Mouse (Mus musculus): ENCODE measurements around the gene Gm42791. TPM values are rescaled to one million over a fixed set of nuclear protein-coding genes. Genes with fewer than 3 reads are reported as not detected.

Gm42791 gene
- polyA plus RNA-seq, 1 experiment, result not detected

GRCm38 (mm10) chr5:149009111-149009510 lies 14.2 kb upstream of the Gm42791 start:
- Histone ChIP-seq H3K4me3 (ENCODE audit: low read depth, low read length) (no peak overlapping the region), H3K27me3 (ENCODE audit: control insufficient read depth, insufficient read depth, low read length) (no peaks in the 10 kb centered on the region), H3K36me3 (ENCODE audit: control insufficient read depth, insufficient read depth, low read length) (no peaks in the 10 kb centered on the region), H3K4me1 (ENCODE audit: control insufficient read depth, insufficient read depth, insufficient read length, low read length) (peaks cover 4% of the 10 kb centered on the region; the same call in 1 of the 2 replicates), H3K27ac (ENCODE audit: insufficient read depth, low read depth, low read length) (no peak overlapping the region)
- TF ChIP-seq POLR2A (IDR thresholded peaks at IDR 0.05; ENCODE audit: low read depth, low read length) (no peak), CTCF (IDR thresholded peaks at IDR 0.05; ENCODE audit: extremely low read depth, insufficient read length, insufficient replicate concordance, low read depth, low read length) (no peak)
- 70% methylated on average over 3 of the region's 3 CpGs for WGBS

- Histone ChIP-seq H3K27me3 (ENCODE audit: control insufficient read depth, insufficient read depth, low read length) (no peaks in the 10 kb centered on the region), H3K27ac (ENCODE audit: insufficient read depth, low read depth, low read length) (0 out of 2 replicates have a peak overlapping the region, but pooled peaks have one; percentile 8), H3K4me1 (ENCODE audit: control insufficient read depth, insufficient read depth, insufficient read length, low read length) (peaks cover 4% of the 10 kb centered on the region; the same call in 1 of the 2 replicates), H3K4me3 (ENCODE audit: low read depth, low read length) (no peak overlapping the region), H3K36me3 (ENCODE audit: control insufficient read depth, insufficient read depth, low read length) (no peaks in the 10 kb centered on the region)
- 15% methylated on average over 5 of the region's 5 CpGs for WGBS
- no peak for TF ChIP-seq CTCF (IDR thresholded peaks at IDR 0.05; ENCODE audit: extremely low read depth, insufficient read length, insufficient replicate concordance, low read depth, low read length)
- TF ChIP-seq POLR2A (IDR thresholded peaks at IDR 0.05; ENCODE audit: low read depth, low read length), result no peak
Observed at GRCm38 (mm10) chr5:149007295-149007646, 12.3 kb upstream of the Gm42791 start.

GRCm38 (mm10) chr5:149006362-149007294 lies 11.7 kb upstream of the Gm42791 start:
- Histone ChIP-seq H3K27me3 (ENCODE audit: control insufficient read depth, insufficient read depth, low read length) (no peaks in the 10 kb centered on the region), H3K4me1 (ENCODE audit: control insufficient read depth, insufficient read depth, insufficient read length, low read length) (peaks cover 4% of the 10 kb centered on the region; the same call in 1 of the 2 replicates), H3K4me3 (ENCODE audit: low read depth, low read length) (peak overlapping the region; percentile 42), H3K36me3 (ENCODE audit: control insufficient read depth, insufficient read depth, low read length) (no peaks in the 10 kb centered on the region), H3K27ac (ENCODE audit: insufficient read depth, low read depth, low read length) (peak overlapping the region; percentile 18; the same call in 1 of the 2 replicates)
- TF ChIP-seq CTCF (IDR thresholded peaks at IDR 0.05; ENCODE audit: extremely low read depth, insufficient read length, insufficient replicate concordance, low read depth, low read length) (peak; percentile 96), POLR2A (IDR thresholded peaks at IDR 0.05; ENCODE audit: low read depth, low read length) (no peak)
- WGBS, result 8% methylated on average over 26 of the region's 26 CpGs

GRCm38 (mm10) chr5:149005701-149006361 lies 10.9 kb upstream of the Gm42791 start:
- Histone ChIP-seq H3K4me3 (ENCODE audit: low read depth, low read length) (peak overlapping the region; percentile 7; the same call in 1 of the 2 replicates), H3K36me3 (ENCODE audit: control insufficient read depth, insufficient read depth, low read length) (no peaks in the 10 kb centered on the region), H3K27ac (ENCODE audit: insufficient read depth, low read depth, low read length) (no peak overlapping the region), H3K4me1 (ENCODE audit: control insufficient read depth, insufficient read depth, insufficient read length, low read length) (peaks cover 4% of the 10 kb centered on the region; the same call in 1 of the 2 replicates), H3K27me3 (ENCODE audit: control insufficient read depth, insufficient read depth, low read length) (no peaks in the 10 kb centered on the region)
- 41% methylated on average over 9 of the region's 9 CpGs for WGBS
- TF ChIP-seq POLR2A (IDR thresholded peaks at IDR 0.05; ENCODE audit: low read depth, low read length) (no peak), CTCF (IDR thresholded peaks at IDR 0.05; ENCODE audit: extremely low read depth, insufficient read length, insufficient replicate concordance, low read depth, low read length) (no peak)

GRCm38 (mm10) chr5:149005083-149005482 lies 10.1 kb upstream of the Gm42791 start:
- no peaks in the 10 kb centered on the region for H3K36me3 ChIP-seq (ENCODE audit: control insufficient read depth, insufficient read depth, low read length)
- TF ChIP-seq CTCF (IDR thresholded peaks at IDR 0.05; ENCODE audit: extremely low read depth, insufficient read length, insufficient replicate concordance, low read depth, low read length) (no peak), POLR2A (IDR thresholded peaks at IDR 0.05; ENCODE audit: low read depth, low read length) (no peak)
- peaks cover 4% of the 10 kb centered on the region; the same call in 1 of the 2 replicates for H3K4me1 ChIP-seq (ENCODE audit: control insufficient read depth, insufficient read depth, insufficient read length, low read length)
- H3K27ac ChIP-seq (ENCODE audit: insufficient read depth, low read depth, low read length), result no peak overlapping the region
- no peaks in the 10 kb centered on the region for H3K27me3 ChIP-seq (ENCODE audit: control insufficient read depth, insufficient read depth, low read length)
- H3K4me3 ChIP-seq (ENCODE audit: low read depth, low read length), result no peak overlapping the region
- 63% methylated on average over 9 of the region's 9 CpGs for WGBS

GRCm38 (mm10) chr5:149003137-149003536 lies 8.2 kb upstream of the Gm42791 start:
- Histone ChIP-seq H3K4me1 (ENCODE audit: control insufficient read depth, insufficient read depth, insufficient read length, low read length) (peaks cover 4% of the 10 kb centered on the region; the same call in 1 of the 2 replicates), H3K36me3 (ENCODE audit: control insufficient read depth, insufficient read depth, low read length) (no peaks in the 10 kb centered on the region), H3K27ac (ENCODE audit: insufficient read depth, low read depth, low read length) (no peak overlapping the region), H3K4me3 (ENCODE audit: low read depth, low read length) (no peak overlapping the region), H3K27me3 (ENCODE audit: control insufficient read depth, insufficient read depth, low read length) (no peaks in the 10 kb centered on the region)
- no peak for TF ChIP-seq POLR2A (IDR thresholded peaks at IDR 0.05; ENCODE audit: low read depth, low read length)
- TF ChIP-seq CTCF (IDR thresholded peaks at IDR 0.05; ENCODE audit: extremely low read depth, insufficient read length, insufficient replicate concordance, low read depth, low read length), result no peak
- WGBS, result 47% methylated on average over 2 of the region's 2 CpGs

GRCm38 (mm10) chr5:149002803-149003115 lies 7.8 kb upstream of the Gm42791 start:
- TF ChIP-seq CTCF (IDR thresholded peaks at IDR 0.05; ENCODE audit: extremely low read depth, insufficient read length, insufficient replicate concordance, low read depth, low read length) (no peak), POLR2A (IDR thresholded peaks at IDR 0.05; ENCODE audit: low read depth, low read length) (no peak)
- H3K4me1 ChIP-seq (ENCODE audit: control insufficient read depth, insufficient read depth, insufficient read length, low read length), result peaks cover 4% of the 10 kb centered on the region; the same call in 1 of the 2 replicates
- peak overlapping the region; percentile 32 for H3K27ac ChIP-seq (ENCODE audit: insufficient read depth, low read depth, low read length)
- H3K4me3 ChIP-seq (ENCODE audit: low read depth, low read length), result peak overlapping the region; percentile 7; the same call in 1 of the 2 replicates
- no peaks in the 10 kb centered on the region for H3K36me3 ChIP-seq (ENCODE audit: control insufficient read depth, insufficient read depth, low read length)
- H3K27me3 ChIP-seq (ENCODE audit: control insufficient read depth, insufficient read depth, low read length), result no peaks in the 10 kb centered on the region
- 38% methylated on average over 6 of the region's 6 CpGs for WGBS
